Mouse (Mus musculus): ENCODE results near the gene Kcnt2. TPM values are rescaled to one million over a fixed set of nuclear protein-coding genes. Genes with fewer than 3 reads are reported as not detected.

The Kcnt2 gene
- total and polyA plus RNA-seq, 2 experiments from 2014 or later, result 2.8 to 9.5 TPM

DNA sequence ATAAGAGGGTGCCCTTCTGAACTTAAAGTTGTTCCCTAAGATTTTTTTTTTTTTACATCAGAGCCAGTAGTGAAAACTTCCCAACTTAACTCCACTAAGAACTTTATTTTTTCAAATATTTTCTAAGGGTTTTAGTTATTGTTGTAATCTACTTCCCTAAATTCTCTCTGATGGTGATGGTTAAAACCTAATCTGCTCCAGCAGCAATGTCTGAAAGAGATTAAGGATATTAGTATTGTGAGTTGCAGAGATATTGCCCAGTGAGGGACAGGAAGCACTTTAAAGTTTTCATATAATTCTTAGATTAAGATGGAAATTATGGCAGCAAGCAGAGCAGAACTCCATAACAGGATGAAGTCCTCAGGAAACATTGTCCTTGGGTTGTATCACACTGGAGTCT is 372.2 kb downstream of the Kcnt2 start:
- Histone ChIP-seq H3K4me2 (ENCODE audit: low read depth, low read length, poor library complexity, severe bottlenecking) (no peak overlapping the region), H3K4me1 (ENCODE audit: insufficient read depth, low read length) (no peaks in the 10 kb centered on the region), H3K27me3 (ENCODE audit: insufficient read depth, low read length) (no peaks in the 10 kb centered on the region), H3K9me3 (ENCODE audit: low read length) (no peaks in the 10 kb centered on the region), H3K4me3 (ENCODE audit: low read depth, low read length) (no peak overlapping the region), H3K36me3 (ENCODE audit: insufficient read depth, low read length) (no peaks in the 10 kb centered on the region), H3K9ac (replicated peaks; ENCODE audit: low read length, poor library complexity, severe bottlenecking) (no peak overlapping the region), H3K27ac (ENCODE audit: low read depth, low read length) (no peak overlapping the region)
- TF ChIP-seq CTCF (IDR thresholded peaks at IDR 0.05), result no peak
- DNase-seq (ENCODE audit: low spot score) (no peak), ATAC-seq (ENCODE audit: low FRiP score) (no peak)

DNA sequence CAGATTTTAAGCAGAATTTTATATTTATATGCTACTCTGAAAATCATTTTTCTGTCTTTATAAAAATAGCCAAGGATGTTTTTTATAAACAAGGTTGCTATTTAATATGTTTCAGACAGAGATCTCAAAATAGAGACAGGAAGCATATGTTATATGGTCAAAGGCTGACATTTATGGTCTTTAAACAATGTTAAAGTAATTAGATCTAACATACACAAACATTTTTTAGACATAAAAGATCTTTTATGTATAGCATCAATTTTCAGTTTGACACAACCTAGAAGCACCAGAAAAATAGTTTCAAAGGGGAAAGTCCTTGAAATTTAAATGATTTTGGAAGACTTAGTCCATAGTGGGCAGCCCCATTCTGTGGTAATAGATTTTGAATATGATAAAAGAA is 379.0 kb downstream of the Kcnt2 start:
- H3K9ac ChIP-seq (replicated peaks; ENCODE audit: low read length, poor library complexity, severe bottlenecking), result no peak overlapping the region
- ATAC-seq (ENCODE audit: low FRiP score), result no peak
- no peak overlapping the region for H3K4me3 ChIP-seq (ENCODE audit: low read depth, low read length)
- no peaks in the 10 kb centered on the region for H3K9me3 ChIP-seq (ENCODE audit: low read length)
- no peaks in the 10 kb centered on the region for H3K36me3 ChIP-seq (ENCODE audit: insufficient read depth, low read length)
- no peak for TF ChIP-seq CTCF (IDR thresholded peaks at IDR 0.05)
- no peak for DNase-seq (ENCODE audit: low spot score)
- H3K4me1 ChIP-seq (ENCODE audit: insufficient read depth, low read length), result no peaks in the 10 kb centered on the region
- no peaks in the 10 kb centered on the region for H3K27me3 ChIP-seq (ENCODE audit: insufficient read depth, low read length)
- no peak overlapping the region for H3K27ac ChIP-seq (ENCODE audit: low read depth, low read length)
- no peak overlapping the region for H3K4me2 ChIP-seq (ENCODE audit: low read depth, low read length, poor library complexity, severe bottlenecking)

DNA sequence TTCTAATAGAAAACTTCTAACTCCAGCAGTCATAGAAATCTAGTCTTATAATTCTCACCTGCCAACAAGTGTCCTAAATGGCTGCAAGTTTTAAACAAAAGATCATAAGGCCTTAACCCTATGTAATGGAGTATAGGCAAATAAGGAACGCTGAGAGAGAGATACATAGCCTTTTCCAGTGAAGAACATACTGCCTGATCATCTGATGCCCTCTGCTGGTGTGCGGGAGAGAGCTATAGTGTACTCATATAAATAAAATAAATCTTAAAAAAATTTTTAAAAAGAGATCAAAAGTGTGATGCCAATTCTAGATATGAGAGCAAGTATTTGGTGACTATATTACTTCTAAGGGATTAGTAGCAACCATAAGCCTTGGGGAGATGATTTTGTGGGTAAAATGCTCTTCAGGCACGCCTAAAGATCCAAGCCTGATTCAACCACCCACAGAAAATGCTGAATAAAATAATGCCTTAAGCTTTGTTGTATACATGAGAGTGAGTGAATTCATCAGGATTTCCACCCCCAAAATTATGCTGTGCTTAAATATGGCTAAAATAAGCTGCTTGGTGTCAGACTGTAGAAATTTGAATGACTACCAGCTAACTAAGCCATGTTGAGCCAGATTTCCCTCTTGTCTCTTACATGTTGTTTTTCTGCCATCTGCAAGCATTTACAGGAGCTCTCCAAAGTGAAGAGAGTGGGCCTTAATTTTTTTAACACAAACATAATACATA is 413.8 kb downstream of the Kcnt2 start:
- peak; percentile 53 for TF ChIP-seq CTCF (IDR thresholded peaks at IDR 0.05)
- no peaks in the 10 kb centered on the region for H3K4me1 ChIP-seq (ENCODE audit: insufficient read depth, low read length)
- peak; percentile 5 for DNase-seq (ENCODE audit: low spot score)
- ATAC-seq (ENCODE audit: low FRiP score), result no peak
- no peak overlapping the region for H3K9ac ChIP-seq (replicated peaks; ENCODE audit: low read length, poor library complexity, severe bottlenecking)
- WGBS, result 62% methylated on average over 3 of the region's 3 CpGs
- H3K27ac ChIP-seq (ENCODE audit: low read depth, low read length), result no peak overlapping the region
- no peaks in the 10 kb centered on the region for H3K27me3 ChIP-seq (ENCODE audit: insufficient read depth, low read length)
- H3K9me3 ChIP-seq (ENCODE audit: low read length), result no peaks in the 10 kb centered on the region
- no peaks in the 10 kb centered on the region for H3K36me3 ChIP-seq (ENCODE audit: insufficient read depth, low read length)
- H3K4me2 ChIP-seq (ENCODE audit: low read depth, low read length, poor library complexity, severe bottlenecking), result no peak overlapping the region
- H3K4me3 ChIP-seq (ENCODE audit: low read depth, low read length), result no peak overlapping the region

DNA sequence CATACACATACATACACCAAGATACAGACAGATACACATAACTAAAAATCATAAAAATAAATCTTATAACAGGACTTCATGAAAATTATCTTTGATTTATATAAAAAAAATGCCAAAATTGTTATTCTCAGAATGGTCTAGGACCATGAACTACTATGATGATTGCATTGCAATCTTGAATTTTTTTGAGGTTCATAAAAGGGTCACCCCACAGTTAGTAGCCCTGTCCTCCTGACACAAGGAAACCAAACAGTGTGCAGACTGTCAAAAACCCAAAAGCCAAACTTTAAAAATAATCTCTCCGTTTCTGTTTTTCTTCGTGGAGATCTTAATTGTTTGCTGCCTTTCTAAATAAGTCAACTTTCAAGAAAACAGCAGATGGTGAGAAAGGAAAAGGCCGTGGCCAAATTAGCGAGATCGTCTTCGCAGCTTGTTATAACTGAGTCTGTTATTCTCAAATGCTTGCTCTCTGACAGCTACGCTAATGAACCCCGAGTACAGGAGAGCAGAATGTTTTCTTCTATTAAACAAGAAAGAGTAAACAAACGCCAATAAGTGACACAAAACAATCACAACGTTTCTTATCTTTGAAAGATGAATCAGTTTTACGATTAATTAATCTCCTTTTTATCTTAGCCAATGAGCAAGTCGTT is 414.9 kb downstream of the Kcnt2 start:
- no peaks in the 10 kb centered on the region for H3K9me3 ChIP-seq (ENCODE audit: low read length)
- peak overlapping the region; percentile 35 for H3K4me2 ChIP-seq (ENCODE audit: low read depth, low read length, poor library complexity, severe bottlenecking)
- H3K4me3 ChIP-seq (ENCODE audit: low read depth, low read length), result peak overlapping the region; percentile 19
- H3K27me3 ChIP-seq (ENCODE audit: insufficient read depth, low read length), result no peaks in the 10 kb centered on the region
- no peak overlapping the region; the same call in 1 of the 2 replicates for H3K9ac ChIP-seq (replicated peaks; ENCODE audit: low read length, poor library complexity, severe bottlenecking)
- ATAC-seq (ENCODE audit: low FRiP score), result no peak
- DNase-seq (ENCODE audit: low spot score), result peak; percentile 15
- 45% methylated on average over 12 of the region's 12 CpGs for WGBS
- H3K4me1 ChIP-seq (ENCODE audit: insufficient read depth, low read length), result no peaks in the 10 kb centered on the region
- H3K27ac ChIP-seq (ENCODE audit: low read depth, low read length), result no peak overlapping the region
- no peak for TF ChIP-seq CTCF (IDR thresholded peaks at IDR 0.05)
- no peaks in the 10 kb centered on the region for H3K36me3 ChIP-seq (ENCODE audit: insufficient read depth, low read length)

DNA sequence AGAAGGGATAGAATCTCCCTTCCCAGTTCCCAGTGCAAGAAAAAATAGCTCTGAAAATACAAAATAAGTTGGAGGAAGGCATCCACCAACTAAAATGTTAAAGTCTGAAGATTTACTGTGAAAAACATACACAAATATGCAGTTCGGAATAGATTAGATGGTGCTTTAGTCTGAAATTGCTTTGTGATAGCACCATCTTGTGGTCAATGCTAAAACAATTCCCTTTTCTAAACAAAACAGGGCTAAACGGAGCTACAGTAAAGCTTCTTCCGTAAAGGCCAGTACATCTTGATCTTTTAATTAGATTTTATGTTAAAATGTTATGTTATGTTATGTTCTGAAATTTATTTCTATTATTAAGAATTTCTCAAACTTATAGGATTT is 415.4 kb downstream of the Kcnt2 start:
- ATAC-seq (ENCODE audit: low FRiP score) (no peak), DNase-seq (ENCODE audit: low spot score) (peak; percentile 65)
- Histone ChIP-seq H3K4me3 (ENCODE audit: low read depth, low read length) (peak overlapping the region; percentile 19), H3K27ac (ENCODE audit: low read depth, low read length) (no peak overlapping the region), H3K4me2 (ENCODE audit: low read depth, low read length, poor library complexity, severe bottlenecking) (peak overlapping the region; percentile 35), H3K36me3 (ENCODE audit: insufficient read depth, low read length) (no peaks in the 10 kb centered on the region), H3K9ac (replicated peaks; ENCODE audit: low read length, poor library complexity, severe bottlenecking) (no peak overlapping the region; the same call in 1 of the 2 replicates), H3K9me3 (ENCODE audit: low read length) (no peaks in the 10 kb centered on the region), H3K27me3 (ENCODE audit: insufficient read depth, low read length) (no peaks in the 10 kb centered on the region), H3K4me1 (ENCODE audit: insufficient read depth, low read length) (no peaks in the 10 kb centered on the region)
- 9% methylated on average over 3 of the region's 3 CpGs for WGBS
- peak; percentile 88 for TF ChIP-seq CTCF (IDR thresholded peaks at IDR 0.05)

Other genes starting within 250 kb of the Kcnt2 start
- 22.0 and 27.8 TPM in 2 replicates for gene Cfh, start 62.4 kb upstream of the Kcnt2 start, total RNA-seq (2014; rRNA removed)
- 20.8 and 23.8 TPM in 2 replicates for gene Cfh, start 62.4 kb upstream of the Kcnt2 start, polyA plus RNA-seq (2015; fragmentation: Nextera tagmentation; extraction: Ambion mirVana)

Measured in midbrain, postnatal 0 days (tissue).